Comparison of ENCODE assay signal across 11 mouse cellular contexts in the genomic region with DNA sequence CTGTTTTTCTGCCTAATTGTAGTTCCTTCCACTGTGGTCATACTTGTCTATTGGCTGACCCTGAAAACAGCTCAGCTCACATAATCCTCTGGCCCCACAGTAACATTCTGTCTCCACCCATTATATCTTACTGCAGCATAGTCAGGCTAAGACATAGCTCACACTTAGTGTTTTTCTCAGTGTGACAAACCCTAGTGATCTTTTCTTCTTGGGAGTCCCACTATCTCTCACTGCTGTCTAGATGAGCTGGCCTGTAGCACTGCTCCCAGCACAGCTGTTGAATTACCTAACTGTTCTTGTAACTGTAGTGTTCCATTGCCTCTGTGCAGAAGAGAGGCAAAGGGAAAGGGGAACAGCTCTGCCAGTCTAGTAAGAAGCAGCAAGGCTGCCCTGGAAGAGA. TPM values are rescaled to one million over a fixed set of nuclear protein-coding genes. Genes with fewer than 3 reads are reported as not detected.
DNase-seq lines count a peak whose midpoint lies in the region; ATAC-seq and TF ChIP-seq lines count a peak whose summit lies in the region.
"Had no signal": no experiment of that assay in that cellular context is flagged by ENCODE, and none has a peak within 500 bp of the region (broad histone marks: within the 10 kb centered on the region; RNA-seq: fewer than 3 reads in every experiment).

No protein-coding gene starts in this region.

- H3K9me3 ChIP-seq in forebrain, embryonic 11.5 days (ENCODE audit: control insufficient read depth, low read length) = no peaks in the 10 kb centered on the region
- no peaks in the 10 kb centered on the region for H3K9me3 ChIP-seq in forebrain, embryonic 14.5 days (replicated peaks; ENCODE audit: control insufficient read depth, low read length)
- H3K9me3 ChIP-seq in embryonic facial prominence, embryonic 15.5 days (replicated peaks) = no peaks in the 10 kb centered on the region
- H3K9me3 ChIP-seq in liver, postnatal 0 days (ENCODE audit: low read length) = no peaks in the 10 kb centered on the region

- no peak for ATAC-seq in forebrain, embryonic 11.5 days (replicated peaks; ENCODE audit: low FRiP score)
- ATAC-seq in forebrain, embryonic 14.5 days = no peak
- ATAC-seq in embryonic facial prominence, embryonic 15.5 days (ENCODE audit: insufficient number of reproducible peaks, low FRiP score, low TSS enrichment, low read depth) = no peak
- ATAC-seq in liver, postnatal 0 days = peak; percentile 26

- no peak for TF ChIP-seq CTCF in left cerebral cortex, adult 2 months (IDR thresholded peaks at IDR 0.05)
- no peak for TF ChIP-seq CTCF in liver, postnatal 0 days (IDR thresholded peaks at IDR 0.05; ENCODE audit: low read depth)
- no peak for TF ChIP-seq CTCF in thymus, adult 2 months (IDR thresholded peaks at IDR 0.05; ENCODE audit: borderline replicate concordance, control insufficient read depth, extremely low read depth, insufficient read depth, low read length, poor library complexity)

- H3K27me3 ChIP-seq in forebrain, embryonic 11.5 days (ENCODE audit: control insufficient read depth, insufficient read depth, low read length) = no peaks in the 10 kb centered on the region
- no peaks in the 10 kb centered on the region for H3K27me3 ChIP-seq in forebrain, embryonic 14.5 days (replicated peaks; ENCODE audit: control insufficient read depth, insufficient read depth, low read length)
- no peaks in the 10 kb centered on the region for H3K27me3 ChIP-seq in embryonic facial prominence, embryonic 15.5 days
- no peaks in the 10 kb centered on the region for H3K27me3 ChIP-seq in liver, postnatal 0 days (ENCODE audit: insufficient read depth, low read length)
- H3K27me3 ChIP-seq in thymus, adult 2 months (ENCODE audit: control insufficient read depth, insufficient read depth, low read length) = no peaks in the 10 kb centered on the region

- peak; percentile 64; the same call in 1 of the 2 replicates for TF ChIP-seq EP300 in liver, postnatal 0 days (IDR thresholded peaks at IDR 0.05; ENCODE audit: low read depth)

- TF ChIP-seq POLR2A in thymus, adult 2 months (IDR thresholded peaks at IDR 0.05; ENCODE audit: control insufficient read depth, extremely low read depth, insufficient read depth, low read length, poor library complexity) = no peak

- no peaks in the 10 kb centered on the region for H3K36me3 ChIP-seq in forebrain, embryonic 11.5 days (ENCODE audit: control insufficient read depth, insufficient read depth, low read length)
- H3K36me3 ChIP-seq in forebrain, embryonic 14.5 days (ENCODE audit: control insufficient read depth, insufficient read depth, low read length) = peaks cover 42% of the 10 kb centered on the region
- H3K36me3 ChIP-seq in embryonic facial prominence, embryonic 15.5 days = peaks cover 25% of the 10 kb centered on the region
- peaks cover 30% of the 10 kb centered on the region for H3K36me3 ChIP-seq in liver, postnatal 0 days (replicated peaks; ENCODE audit: insufficient read depth, low read length)
- H3K36me3 ChIP-seq in thymus, adult 2 months (ENCODE audit: control insufficient read depth, insufficient read depth, low read length) = no peaks in the 10 kb centered on the region

- peak overlapping the region; percentile 18; the same call in 1 of the 2 replicates for H3K27ac ChIP-seq in forebrain, embryonic 11.5 days (ENCODE audit: low read depth, low read length)
- H3K27ac ChIP-seq in forebrain, embryonic 14.5 days (ENCODE audit: low read depth, low read length) = no peak overlapping the region
- H3K27ac ChIP-seq in left cerebral cortex, adult 2 months = peak overlapping the region; percentile 54
- H3K27ac ChIP-seq in embryonic facial prominence, embryonic 15.5 days (replicated peaks) = peak overlapping the region; percentile 80
- peak overlapping the region; percentile 91 for H3K27ac ChIP-seq in liver, postnatal 0 days (ENCODE audit: low read depth)
- H3K27ac ChIP-seq in thymus, adult 2 months (ENCODE audit: control insufficient read depth, insufficient read depth, low read length) = no peak overlapping the region

- no peak overlapping the region for H3K4me2 ChIP-seq in forebrain, embryonic 11.5 days (ENCODE audit: low read depth, low read length, severe bottlenecking)
- H3K4me2 ChIP-seq in forebrain, embryonic 14.5 days (ENCODE audit: low read length) = no peak overlapping the region
- no peak overlapping the region for H3K4me2 ChIP-seq in embryonic facial prominence, embryonic 15.5 days (replicated peaks)
- H3K4me2 ChIP-seq in liver, postnatal 0 days (ENCODE audit: low read depth, low read length) = peak overlapping the region; percentile 57

- no peak overlapping the region for H3K9ac ChIP-seq in forebrain, embryonic 11.5 days (ENCODE audit: low read length)
- H3K9ac ChIP-seq in forebrain, embryonic 14.5 days (ENCODE audit: low read length) = no peak overlapping the region
- no peak overlapping the region for H3K9ac ChIP-seq in embryonic facial prominence, embryonic 15.5 days
- H3K9ac ChIP-seq in liver, postnatal 0 days (replicated peaks) = peak overlapping the region; percentile 49; the same call in 1 of the 2 replicates

- H3K4me1 ChIP-seq in forebrain, embryonic 11.5 days (replicated peaks; ENCODE audit: control insufficient read depth, insufficient read depth, low read length) = no peaks in the 10 kb centered on the region
- no peaks in the 10 kb centered on the region for H3K4me1 ChIP-seq in forebrain, embryonic 14.5 days (ENCODE audit: control insufficient read depth, insufficient read depth, low read length)
- peaks cover 42% of the 10 kb centered on the region for H3K4me1 ChIP-seq in embryonic facial prominence, embryonic 15.5 days
- peaks cover 65% of the 10 kb centered on the region for H3K4me1 ChIP-seq in liver, postnatal 0 days (ENCODE audit: insufficient read depth)
- H3K4me1 ChIP-seq in thymus, adult 2 months (replicated peaks; ENCODE audit: control insufficient read depth, insufficient read depth, low read length) = no peaks in the 10 kb centered on the region; the same call in 1 of the 2 replicates

- intact Hi-C loops in left cerebral cortex, adult 2 months (cut with DNase I) = no loop called here
- intact Hi-C loops in left cerebral cortex, postnatal 4 days (cut with DNase I) = no loop called here

- DNase-seq in forebrain, embryonic 11.5 days (ENCODE audit: low spot score) = no peak
- no peak for DNase-seq in forebrain, embryonic 14.5 days (ENCODE audit: low spot score)
- DNase-seq in left cerebral cortex, adult 2 months (ENCODE audit: extremely low spot score in 1 of 2, low spot score in 2 of 2) = no peak
- no peak for DNase-seq in left cerebral cortex, postnatal 4 days
- DNase-seq in liver, postnatal 0 days = no peak
- no peak for DNase-seq in layer of hippocampus, adult 11-12 months (ENCODE audit: low spot score)
- no peak for DNase-seq in thymus, adult 2 months
- DNase-seq: B cell, adult 2 months; cerebellum, postnatal 14 days; gastrocnemius, postnatal 36 days had no signal

- no peak overlapping the region for H3K4me3 ChIP-seq in forebrain, embryonic 11.5 days (ENCODE audit: low read depth, low read length)
- H3K4me3 ChIP-seq in forebrain, embryonic 14.5 days (ENCODE audit: low read depth, low read length) = no peak overlapping the region
- H3K4me3 ChIP-seq in left cerebral cortex, adult 2 months = no peak overlapping the region
- H3K4me3 ChIP-seq in embryonic facial prominence, embryonic 15.5 days (replicated peaks) = no peak overlapping the region
- no peak overlapping the region for H3K4me3 ChIP-seq in liver, postnatal 0 days (ENCODE audit: low read depth, low read length)
- no peak overlapping the region for H3K4me3 ChIP-seq in thymus, adult 2 months (ENCODE audit: control insufficient read depth, insufficient read depth, low read length)

RNA-seq across cellular contexts. Expression of gene Rnf216, which starts 53.6 kb away (rescaled TPM):
- 38.6 and 42.7 TPM in 2 replicates for polyA plus RNA-seq in forebrain, embryonic 11.5 days (2014; fragmentation: Nextera tagmentation; extraction: Ambion mirVana)
- 26.9 and 38.6 TPM in 2 replicates for polyA plus RNA-seq in forebrain, embryonic 14.5 days (2014; fragmentation: Nextera tagmentation; extraction: Ambion mirVana)
- total RNA-seq in left cerebral cortex, adult 2 months (2021) = 10 to 100 TPM; 40.7 to 47.8 TPM
- 10 to 100 TPM; 41.9 to 42.5 TPM for total RNA-seq in left cerebral cortex, postnatal 4 days (2021)
- 41.2 and 42.7 TPM in 2 replicates for polyA plus RNA-seq in embryonic facial prominence, embryonic 15.5 days (2015; fragmentation: Nextera tagmentation; extraction: Ambion mirVana)
- polyA plus RNA-seq in liver, postnatal 0 days (2015; fragmentation: Nextera tagmentation; extraction: Ambion mirVana) = 8.4 and 10.5 TPM in 2 replicates
- 16.1 and 17.6 TPM in 2 replicates for polyA plus RNA-seq in thymus, adult 2 months (2012; rRNA removed)

Comparison
In these comparisons a context has a peak if more than half of its experiments do, and no peak if none do; other contexts are left out.
1. H3K27ac ChIP-seq: peak in forebrain, embryonic 11.5 days (single experiment), left cerebral cortex, adult 2 months (single experiment), embryonic facial prominence, embryonic 15.5 days (single experiment) and liver, postnatal 0 days (single experiment); none in forebrain, embryonic 14.5 days (single experiment) and thymus, adult 2 months (single experiment).